Mouse (Mus musculus) megakaryocyte, embryonic 14.5 days (primary cell): ENCODE data around the gene Dennd1b.

Source experiments
- FLI1 ChIP-seq: IDR thresholded peaks from 2 replicates; pipeline ENCODE4 v1.6.1; 2012; ENCODE audit warnings: low read length, inconsistent platforms, mixed read lengths
- GATA1 ChIP-seq: IDR thresholded peaks from 3 replicates; pipeline ENCODE4 v1.6.1; 2012; ENCODE audit warnings: mixed read lengths, low read length, inconsistent platforms, borderline replicate concordance

- no peak for TF ChIP-seq GATA1
- no peak for TF ChIP-seq FLI1
Measured at GRCm38 (mm10) chr1:139077989-139078388, 114.8 kb downstream of the Dennd1b start.
